Mouse (Mus musculus): Measurements from ENCODE around the gene Gadd45b. TPM values are rescaled to one million over a fixed set of nuclear protein-coding genes. Genes with fewer than 3 reads are reported as not detected.

The Gadd45b gene
- total and polyA plus RNA-seq, 2 experiments from 2014 or later = 22.3 to 26.8 TPM

- no peak overlapping the region for H3K4me3 ChIP-seq (ENCODE audit: low read depth, low read length)
- 9% methylated on average over 8 of the region's 8 CpGs for WGBS
- ATAC-seq (ENCODE audit: insufficient read depth, low read depth) (no peak), DNase-seq (ENCODE audit: low spot score) (no peak)
- H3K4me2 ChIP-seq (ENCODE audit: low read depth, low read length) = no peak overlapping the region
- H3K9me3 ChIP-seq (replicated peaks; ENCODE audit: control insufficient read depth, low read length) = no peaks in the 10 kb centered on the region
- no peaks in the 10 kb centered on the region for H3K27me3 ChIP-seq (ENCODE audit: control insufficient read depth, insufficient read depth, low read length)
- peak overlapping the region; percentile 9; the same call in 1 of the 2 replicates for H3K27ac ChIP-seq (ENCODE audit: low read depth)
- peaks cover 76% of the 10 kb centered on the region for H3K4me1 ChIP-seq (ENCODE audit: control insufficient read depth, insufficient read depth)
- no peak for TF ChIP-seq CTCF (IDR thresholded peaks at IDR 0.05; ENCODE audit: low read depth)
- no peak for TF ChIP-seq EP300 (IDR thresholded peaks at IDR 0.05; ENCODE audit: low read depth)
- H3K9ac ChIP-seq (replicated peaks; ENCODE audit: low read depth, low read length) = no peak overlapping the region
- H3K36me3 ChIP-seq (replicated peaks; ENCODE audit: control insufficient read depth, insufficient read depth, low read length) = no peaks in the 10 kb centered on the region
These were observed 7.8 kb downstream of the Gadd45b start for GRCm38 (mm10) chr10:80937646-80938045.

GRCm38 (mm10) chr10:80938831-80939550 lies 9.1 kb downstream of the Gadd45b start:
- H3K27me3 ChIP-seq (ENCODE audit: control insufficient read depth, insufficient read depth, low read length) = no peaks in the 10 kb centered on the region
- H3K9ac ChIP-seq (replicated peaks; ENCODE audit: low read depth, low read length) = no peak overlapping the region
- H3K4me1 ChIP-seq (ENCODE audit: control insufficient read depth, insufficient read depth) = peaks cover 76% of the 10 kb centered on the region
- H3K9me3 ChIP-seq (replicated peaks; ENCODE audit: control insufficient read depth, low read length) = no peaks in the 10 kb centered on the region
- H3K27ac ChIP-seq (ENCODE audit: low read depth) = peak overlapping the region; percentile 95
- TF ChIP-seq EP300 (IDR thresholded peaks at IDR 0.05; ENCODE audit: low read depth) (no peak), CTCF (IDR thresholded peaks at IDR 0.05; ENCODE audit: low read depth) (no peak)
- no peaks in the 10 kb centered on the region for H3K36me3 ChIP-seq (replicated peaks; ENCODE audit: control insufficient read depth, insufficient read depth, low read length)
- WGBS = 13% methylated on average over 15 of the region's 15 CpGs
- peak overlapping the region; percentile 29 for H3K4me3 ChIP-seq (ENCODE audit: low read depth, low read length)
- DNase-seq (ENCODE audit: low spot score) (no peak), ATAC-seq (ENCODE audit: insufficient read depth, low read depth) (peak; percentile 14; the same call in 1 of the 2 replicates)
- H3K4me2 ChIP-seq (ENCODE audit: low read depth, low read length) = peak overlapping the region; percentile 60; the same call in 1 of the 2 replicates

DNA sequence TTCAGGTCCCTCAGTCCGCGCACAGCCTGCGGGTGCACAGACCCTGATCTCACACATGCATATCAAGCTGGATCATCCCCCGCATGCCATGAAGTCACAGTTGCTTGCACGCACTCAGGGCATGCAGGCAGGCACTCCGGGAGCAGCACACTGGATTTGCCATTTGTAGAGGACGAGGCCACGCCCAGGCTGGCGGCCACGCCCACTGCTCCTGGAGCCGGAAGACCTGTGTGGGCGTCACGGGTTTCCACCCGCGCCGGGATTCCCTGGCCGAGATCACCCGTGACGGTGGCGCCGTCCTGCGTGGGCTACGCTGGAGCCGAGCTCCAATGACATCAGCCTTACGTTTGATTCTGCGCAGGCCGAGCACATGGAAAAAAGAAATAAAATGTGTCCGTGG lies 9.8 kb downstream of the Gadd45b start:
- H3K4me3 ChIP-seq (ENCODE audit: low read depth, low read length) = peak overlapping the region; percentile 29
- H3K9me3 ChIP-seq (replicated peaks; ENCODE audit: control insufficient read depth, low read length) = no peaks in the 10 kb centered on the region
- H3K36me3 ChIP-seq (replicated peaks; ENCODE audit: control insufficient read depth, insufficient read depth, low read length) = no peaks in the 10 kb centered on the region
- peak; percentile 49 for ATAC-seq (ENCODE audit: insufficient read depth, low read depth)
- 0 out of 2 replicates have a peak overlapping the region, but pooled peaks have one; percentile 6 for H3K9ac ChIP-seq (replicated peaks; ENCODE audit: low read depth, low read length)
- peaks cover 79% of the 10 kb centered on the region for H3K4me1 ChIP-seq (ENCODE audit: control insufficient read depth, insufficient read depth)
- H3K27me3 ChIP-seq (ENCODE audit: control insufficient read depth, insufficient read depth, low read length) = no peaks in the 10 kb centered on the region
- peak overlapping the region; percentile 60 for H3K4me2 ChIP-seq (ENCODE audit: low read depth, low read length)
- 3% methylated on average over 28 of the region's 28 CpGs for WGBS
- peak; percentile 76 for DNase-seq (ENCODE audit: low spot score)
- H3K27ac ChIP-seq (ENCODE audit: low read depth) = peak overlapping the region; percentile 95
- no peak for TF ChIP-seq EP300 (IDR thresholded peaks at IDR 0.05; ENCODE audit: low read depth)
- TF ChIP-seq CTCF (IDR thresholded peaks at IDR 0.05; ENCODE audit: low read depth) = no peak; the same call in 1 of the 2 replicates

- peak overlapping the region; percentile 14; the same call in 1 of the 2 replicates for H3K4me3 ChIP-seq (ENCODE audit: low read depth, low read length)
- WGBS = 12% methylated on average over 8 of the region's 8 CpGs
- no peaks in the 10 kb centered on the region for H3K27me3 ChIP-seq (ENCODE audit: control insufficient read depth, insufficient read depth, low read length)
- peak overlapping the region; percentile 95 for H3K27ac ChIP-seq (ENCODE audit: low read depth)
- peak; percentile 93 for DNase-seq (ENCODE audit: low spot score)
- no peaks in the 10 kb centered on the region for H3K9me3 ChIP-seq (replicated peaks; ENCODE audit: control insufficient read depth, low read length)
- no peak overlapping the region for H3K9ac ChIP-seq (replicated peaks; ENCODE audit: low read depth, low read length)
- H3K36me3 ChIP-seq (replicated peaks; ENCODE audit: control insufficient read depth, insufficient read depth, low read length) = no peaks in the 10 kb centered on the region
- peak overlapping the region; percentile 60 for H3K4me2 ChIP-seq (ENCODE audit: low read depth, low read length)
- TF ChIP-seq CTCF (IDR thresholded peaks at IDR 0.05; ENCODE audit: low read depth) (no peak), EP300 (IDR thresholded peaks at IDR 0.05; ENCODE audit: low read depth) (peak; percentile 70; the same call in 1 of the 2 replicates)
- peak; percentile 85 for ATAC-seq (ENCODE audit: insufficient read depth, low read depth)
- H3K4me1 ChIP-seq (ENCODE audit: control insufficient read depth, insufficient read depth) = peaks cover 77% of the 10 kb centered on the region
These were observed 10.6 kb downstream of the Gadd45b start for GRCm38 (mm10) chr10:80940320-80940987.

GRCm38 (mm10) chr10:80940988-80941347 lies 11.1 kb downstream of the Gadd45b start:
- Histone ChIP-seq H3K9me3 (replicated peaks; ENCODE audit: control insufficient read depth, low read length) (no peaks in the 10 kb centered on the region), H3K4me1 (ENCODE audit: control insufficient read depth, insufficient read depth) (peaks cover 72% of the 10 kb centered on the region), H3K4me2 (ENCODE audit: low read depth, low read length) (peak overlapping the region; percentile 60), H3K9ac (replicated peaks; ENCODE audit: low read depth, low read length) (no peak overlapping the region), H3K36me3 (replicated peaks; ENCODE audit: control insufficient read depth, insufficient read depth, low read length) (no peaks in the 10 kb centered on the region), H3K27ac (ENCODE audit: low read depth) (peak overlapping the region; percentile 95), H3K4me3 (ENCODE audit: low read depth, low read length) (peak overlapping the region; percentile 14; the same call in 1 of the 2 replicates), H3K27me3 (ENCODE audit: control insufficient read depth, insufficient read depth, low read length) (no peaks in the 10 kb centered on the region)
- 0% methylated on average over 2 of the region's 2 CpGs for WGBS
- DNase-seq (ENCODE audit: low spot score) (peak; percentile 78), ATAC-seq (ENCODE audit: insufficient read depth, low read depth) (peak; percentile 50)
- TF ChIP-seq CTCF (IDR thresholded peaks at IDR 0.05; ENCODE audit: low read depth) (no peak), EP300 (IDR thresholded peaks at IDR 0.05; ENCODE audit: low read depth) (no peak; the same call in 1 of the 2 replicates)

Measured in heart, postnatal 0 days (tissue).